Mouse (Mus musculus): Measurements from ENCODE around the gene Pdcd6.

The Pdcd6 gene

GRCm38 (mm10) chr13:74275726-74276125, 41.7 kb downstream of the Pdcd6 start:
- no peak for DNase-seq

GRCm38 (mm10) chr13:74260231-74260992, 57.0 kb downstream of the Pdcd6 start:
- peak; percentile 70 to 79 for DNase-seq

GRCm38 (mm10) chr13:74259460-74260230, 57.7 kb downstream of the Pdcd6 start:
- peak; percentile 73 to 82 for DNase-seq
